ENCODE assay signal across 9 mouse cellular contexts in genomic region chr4:143411566-143412218, GRCm38 (mm10). TPM values are rescaled to one million over a fixed set of nuclear protein-coding genes. Genes with fewer than 3 reads are reported as not detected.
A peak's percentile ranks its signal among the peaks of the same experiment; 100 is the strongest.
DNase-seq lines count a peak whose midpoint lies in the region; ATAC-seq lines count a peak whose summit lies in the region.
"Had no signal": no experiment of that assay in that cellular context is flagged by ENCODE, and none has a peak within 500 bp of the region (broad histone marks: within the 10 kb centered on the region; RNA-seq: fewer than 3 reads in every experiment).

No protein-coding gene starts in this region.

- H3K36me3 ChIP-seq in hindbrain, embryonic 10.5 days = peaks cover 27% of the 10 kb centered on the region
- H3K36me3 ChIP-seq in liver, embryonic 16.5 days (ENCODE audit: control insufficient read depth, insufficient read depth) = no peaks in the 10 kb centered on the region
- H3K36me3 ChIP-seq in splenic B cell, adult 2 months (ENCODE audit: control insufficient read depth, insufficient read depth, low read length, poor library complexity, severe bottlenecking) = peaks cover 4% of the 10 kb centered on the region

- peak overlapping the region; percentile 77 for H3K4me2 ChIP-seq in liver, embryonic 16.5 days (ENCODE audit: low read depth, low read length)

- peaks cover 6% of the 10 kb centered on the region for H3K9me3 ChIP-seq in hindbrain, embryonic 10.5 days
- no peaks in the 10 kb centered on the region for H3K9me3 ChIP-seq in liver, embryonic 16.5 days (replicated peaks; ENCODE audit: control insufficient read depth, low read length)

- H3K4me3 ChIP-seq in hindbrain, embryonic 10.5 days = peak overlapping the region; percentile 53
- peak overlapping the region; percentile 79 for H3K4me3 ChIP-seq in liver, embryonic 16.5 days (ENCODE audit: low read depth, low read length)

- DNase-seq in CD4-positive, CD25-positive, alpha-beta regulatory T cell, adult 2 months (ENCODE audit: low read depth, low spot score) = peak; percentile 17
- peak; percentile 9 for DNase-seq in thymus, postnatal 4 days
- no peak for DNase-seq in thymus, postnatal 10 days (ENCODE audit: low spot score in 2 of 2)
- DNase-seq in hindbrain, embryonic 10.5 days (ENCODE audit: low spot score) = no peak
- DNase-seq in splenic B cell, adult 2 months (ENCODE audit: low read depth, low spot score) = peak; percentile 21
- no peak for DNase-seq in left cerebral cortex, adult 8-10 months (ENCODE audit: low spot score in 2 of 2)

- peak overlapping the region; percentile 84 for H3K27ac ChIP-seq in hindbrain, embryonic 10.5 days
- no peak overlapping the region for H3K27ac ChIP-seq in liver, embryonic 16.5 days (ENCODE audit: low read length)

- H3K4me1 ChIP-seq in hindbrain, embryonic 10.5 days (replicated peaks) = peaks cover 6% of the 10 kb centered on the region
- H3K4me1 ChIP-seq in liver, embryonic 16.5 days (ENCODE audit: control insufficient read depth, low read depth, low read length) = peaks cover 4% of the 10 kb centered on the region

- peak overlapping the region; percentile 39; the same call in 1 of the 2 replicates for H3K9ac ChIP-seq in liver, embryonic 16.5 days (ENCODE audit: low read depth, low read length)

- H3K27me3 ChIP-seq in hindbrain, embryonic 10.5 days (ENCODE audit: insufficient read depth, poor library complexity, severe bottlenecking) = no peaks in the 10 kb centered on the region
- H3K27me3 ChIP-seq in liver, embryonic 16.5 days (ENCODE audit: control insufficient read depth, insufficient read depth, low read depth, low read length) = no peaks in the 10 kb centered on the region
- no peaks in the 10 kb centered on the region for H3K27me3 ChIP-seq in splenic B cell, adult 2 months (ENCODE audit: control insufficient read depth, insufficient read depth, low read length, poor library complexity, severe bottlenecking)

- no peak for ATAC-seq in CD4-positive, CD25-positive, alpha-beta regulatory T cell, adult 4 months
- ATAC-seq in liver, embryonic 16.5 days (ENCODE audit: low read depth) = no peak

- 75% methylated on average over 5 of the region's 5 CpGs for WGBS in hindbrain, embryonic 10.5 days
- WGBS in liver, embryonic 16.5 days (ENCODE audit: insufficient replicate concordance) = 60% methylated on average over 5 of the region's 5 CpGs

RNA-seq across cellular contexts. Expression of gene Pramef8, which starts 0.5 kb away (rescaled TPM):
- polyA plus RNA-seq in CD4-positive, CD25-positive, alpha-beta regulatory T cell, adult 4 months (2017; shearing (Covaris generic)) = 10 to 100 TPM; 39.9 to 71.9 TPM
- 18.2 and 21.9 TPM in 2 replicates for polyA plus RNA-seq in hindbrain, embryonic 10.5 days (2016; fragmentation: Nextera tagmentation; extraction: Ambion mirVana)
- polyA plus RNA-seq in liver, embryonic 16.5 days (2015; fragmentation: Nextera tagmentation; extraction: Ambion mirVana) = 3.9 and 4.5 TPM in 2 replicates
- 10 to 100 TPM; 10.4 to 15.2 (median 11.8) TPM for total RNA-seq in left cerebral cortex, adult 8-10 months (2022)

RNA-seq across cellular contexts. Expression of gene Pramel1, which starts 17.5 kb away (rescaled TPM):
- not detected for polyA plus RNA-seq in CD4-positive, CD25-positive, alpha-beta regulatory T cell, adult 4 months (2017; shearing (Covaris generic))
- polyA plus RNA-seq in hindbrain, embryonic 10.5 days (2016; fragmentation: Nextera tagmentation; extraction: Ambion mirVana) = not detected in 2 replicates
- polyA plus RNA-seq in liver, embryonic 16.5 days (2015; fragmentation: Nextera tagmentation; extraction: Ambion mirVana) = not detected in 2 replicates
- under 1 TPM in 2 of 4 experiments, not detected in 2; 0.13 TPM for total RNA-seq in left cerebral cortex, adult 8-10 months (2022)
- total RNA-seq: layer of hippocampus, postnatal 14 days had no signal

RNA-seq across cellular contexts. Expression of gene Oog4, which starts 38.4 kb away (rescaled TPM):
- polyA plus RNA-seq in CD4-positive, CD25-positive, alpha-beta regulatory T cell, adult 4 months (2017; shearing (Covaris generic)) = not detected
- polyA plus RNA-seq in hindbrain, embryonic 10.5 days (2016; fragmentation: Nextera tagmentation; extraction: Ambion mirVana) = not detected in 2 replicates
- not detected in 2 replicates for polyA plus RNA-seq in liver, embryonic 16.5 days (2015; fragmentation: Nextera tagmentation; extraction: Ambion mirVana)
- total RNA-seq in left cerebral cortex, adult 8-10 months (2022) = not detected
- total RNA-seq: layer of hippocampus, postnatal 14 days had no signal

Comparison
In these comparisons a context has a peak if more than half of its experiments do, and no peak if none do; other contexts are left out.
1. DNase-seq: peak in CD4-positive, CD25-positive, alpha-beta regulatory T cell, adult 2 months (single experiment), thymus, postnatal 4 days (single experiment) and splenic B cell, adult 2 months (single experiment); none in thymus, postnatal 10 days (0 of 2), hindbrain, embryonic 10.5 days (single experiment) and left cerebral cortex, adult 8-10 months (0 of 2).